Mouse (Mus musculus) ES-E14 (cell line): ENCODE measurements around the gene Cdc37. TPM values are rescaled to one million over a fixed set of nuclear protein-coding genes. Genes with fewer than 3 reads are reported as not detected.

Source experiments
- DNase-seq: peaks from one replicate; pipeline ENCODE4 v3.0.0-alpha.2; 2013; ENCODE audit warnings: low read depth, low spot score
- H3K27ac ChIP-seq: 2 replicates; pipeline ENCODE4 v1.5.1; 2012; ENCODE audit warnings: low read depth, mild to moderate bottlenecking, low read length, moderate library complexity, mixed read lengths; ENCODE audit not compliant: poor library complexity, insufficient read depth, severe bottlenecking
- H3K36me3 ChIP-seq: 2 replicates; pipeline ENCODE4 v1.6.1; 2012; ENCODE audit warnings: mild to moderate bottlenecking, low read length, moderate library complexity, mixed read lengths; ENCODE audit not compliant: control insufficient read depth, poor library complexity, insufficient read depth, severe bottlenecking
- H3K4me1 ChIP-seq, 2 experiments: fragments of 150-350 bp in 1 of 2; sonication (generic) in 1 of 2; 2 replicates each; pipeline ENCODE4 v1.6.1; 2012; ENCODE audit warnings: low read length in 2 of 2, mild to moderate bottlenecking in 1 of 2, mixed read lengths in 1 of 2; ENCODE audit not compliant: control insufficient read depth in 2 of 2, insufficient read depth in 2 of 2, poor library complexity in 1 of 2
- H3K4me3 ChIP-seq, 2 experiments: fragments of 150-350 bp in 1 of 2; sonication (generic) in 1 of 2; 2 replicates each; pipeline ENCODE4 v1.5.1; 2012; ENCODE audit warnings: low read length in 2 of 2, low read depth in 1 of 2, mild to moderate bottlenecking in 1 of 2, mixed read lengths in 1 of 2; ENCODE audit not compliant: insufficient read depth in 1 of 2, poor library complexity in 1 of 2, severe bottlenecking in 1 of 2
- H3K9ac ChIP-seq: 2 replicates; pipeline ENCODE4 v1.6.1; 2012; ENCODE audit warnings: low read depth, mild to moderate bottlenecking, low read length, mixed read lengths; ENCODE audit not compliant: poor library complexity, insufficient read depth, severe bottlenecking
- H3K9me3 ChIP-seq: fragments of 150-350 bp; sonication (generic); 2 replicates; pipeline ENCODE4 v1.6.1; 2012; ENCODE audit warnings: low read depth, mild to moderate bottlenecking, low read length; ENCODE audit not compliant: control insufficient read depth, insufficient read depth
- CHD2 ChIP-seq: IDR thresholded peaks from 2 replicates; pipeline ENCODE4 v1.6.1; 2014; ENCODE audit warnings: mild to moderate bottlenecking, low read depth, low read length, inconsistent platforms
- HCFC1 ChIP-seq: IDR thresholded peaks from 2 replicates; pipeline ENCODE4 v1.6.1; 2012; ENCODE audit warnings: low read length, inconsistent platforms, borderline replicate concordance; ENCODE audit not compliant: insufficient read depth
- MAFK ChIP-seq: IDR thresholded peaks from 2 replicates; pipeline ENCODE4 v1.6.1; 2014; ENCODE audit warnings: mild to moderate bottlenecking, low read depth, low read length, inconsistent platforms; ENCODE audit not compliant: insufficient read depth
- ZC3H11A ChIP-seq: IDR thresholded peaks from 2 replicates; pipeline ENCODE4 v1.6.1; 2012; ENCODE audit warnings: low read depth, mild to moderate bottlenecking, inconsistent platforms, low read length, borderline replicate concordance
- ZNF384 ChIP-seq: IDR thresholded peaks from 2 replicates; pipeline ENCODE4 v1.6.1; 2012; ENCODE audit warnings: low read depth, low read length, inconsistent platforms
- in situ Hi-C, 2 experiments: fragments of 600-800 bp; cut with MboI; formaldehyde crosslinking; loops; one replicate each; pipeline ENCODE4 v1.15.1; 2025; ENCODE audit warnings: low sequenced_read_pairs in 2 of 2, inconsistent platforms in 1 of 2; ENCODE audit not compliant: unreplicated experiment in 2 of 2
- total RNA-seq: library from RNA; depleted of rRNA; stranded (reverse); fragments of 300-350 nt; gene quantifications from 2 replicates; pipeline ENCODE4 v1.2.3, GENCODE M21; 2012

The Cdc37 gene
- total RNA-seq, 1 experiment, result 165 TPM

- H3K27ac ChIP-seq, result no peak overlapping the region
These were observed 23.5 kb downstream of the Cdc37 start for GRCm38 (mm10) chr9:21126259-21126627.

DNA sequence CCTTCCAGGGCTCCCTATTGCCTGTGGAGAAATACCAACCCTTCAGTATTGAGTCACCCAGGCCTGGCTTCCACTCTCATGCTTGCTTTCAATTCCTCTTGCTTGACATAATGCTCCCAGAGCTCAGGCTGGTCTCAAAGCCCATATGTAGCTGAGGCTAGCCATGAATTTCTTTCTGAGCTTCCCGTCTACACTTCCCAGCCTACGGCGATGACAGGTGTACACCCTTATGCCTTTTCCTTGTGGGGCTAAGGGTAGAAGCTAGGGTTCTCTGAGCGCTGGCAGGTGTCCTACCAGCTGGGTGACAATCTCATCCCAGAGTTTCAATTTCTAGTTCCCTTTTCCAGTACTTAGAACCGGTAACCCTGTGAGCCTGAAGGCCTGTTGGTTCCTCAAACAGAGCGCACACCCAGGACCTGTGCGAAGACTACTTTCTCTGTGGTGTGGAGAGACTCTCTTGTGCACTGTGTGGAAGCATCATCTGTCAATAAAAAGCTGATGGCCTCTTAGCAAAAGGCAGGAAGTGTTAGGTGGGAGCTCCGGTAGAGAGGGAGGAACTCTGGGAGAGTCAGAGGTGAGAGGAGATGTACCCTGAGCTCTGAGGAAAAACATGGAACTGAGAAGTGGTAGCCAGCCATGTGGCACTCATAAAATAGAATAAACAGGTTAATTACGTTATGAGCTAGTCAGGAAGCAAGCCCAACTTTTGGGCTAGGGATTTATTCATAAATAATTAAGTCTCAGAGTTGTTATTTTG, 24.1 kb downstream of the Cdc37 start:
- Histone ChIP-seq H3K27ac (no peak overlapping the region), H3K9me3 (no peaks in the 10 kb centered on the region), H3K36me3 (no peaks in the 10 kb centered on the region; the same call in 1 of the 2 replicates), H3K9ac (no peak overlapping the region), H3K4me3 (no peak overlapping the region), H3K4me1 (peaks cover 0 to 2% of the 10 kb centered on the region in 2 experiments; a peak in 2 of 4 replicates)
- DNase-seq, result no peak
- in situ Hi-C loops, result no loop called here
- TF ChIP-seq CHD2 (no peak), HCFC1 (no peak), ZC3H11A (no peak), MAFK (no peak), ZNF384 (no peak)

More at GRCm38 (mm10) chr9:21126259-21126627, 23.5 kb downstream of the Cdc37 start:
- Histone ChIP-seq H3K9ac (no peak overlapping the region), H3K4me1 (peaks cover 0 to 2% of the 10 kb centered on the region in 2 experiments; a peak in 2 of 4 replicates), H3K4me3 (no peak overlapping the region), H3K9me3 (no peaks in the 10 kb centered on the region), H3K36me3 (no peaks in the 10 kb centered on the region; the same call in 1 of the 2 replicates)
- in situ Hi-C loops, result no loop called here
- TF ChIP-seq MAFK (no peak), ZC3H11A (no peak), HCFC1 (no peak), ZNF384 (no peak), CHD2 (no peak)
- no peak for DNase-seq

DNA sequence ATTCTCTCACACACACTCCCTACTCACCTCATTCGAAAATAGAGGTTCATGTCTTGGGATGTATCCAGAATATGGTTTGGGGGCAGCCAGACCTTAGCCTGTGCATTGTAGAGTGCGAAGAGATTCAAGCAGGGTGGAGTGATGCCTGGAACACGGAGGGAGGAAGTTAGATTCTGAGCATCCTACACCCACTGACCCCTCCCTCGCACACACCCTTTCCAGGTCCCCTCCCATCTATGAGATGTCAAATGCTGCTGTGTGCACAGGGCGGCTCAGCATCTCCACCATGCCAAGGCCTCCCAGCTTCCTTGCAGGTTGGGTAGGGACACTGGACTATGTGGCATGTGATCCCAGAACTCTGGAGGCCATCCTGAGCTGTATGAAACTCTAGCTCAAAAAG, 24.9 kb downstream of the Cdc37 start:
- peaks cover 0 to 2% of the 10 kb centered on the region in 2 experiments; a peak in 2 of 4 replicates for H3K4me1 ChIP-seq

GRCm38 (mm10) chr9:21121483-21121882, 28.3 kb downstream of the Cdc37 start:
- peaks cover 0 to 2% of the 10 kb centered on the region in 2 experiments; a peak in 2 of 4 replicates for H3K4me1 ChIP-seq
- H3K9ac ChIP-seq, result peak overlapping the region; percentile 66
- H3K36me3 ChIP-seq, result peaks cover 5% of the 10 kb centered on the region; the same call in 1 of the 2 replicates
- no peaks in the 10 kb centered on the region for H3K9me3 ChIP-seq
- no peak for DNase-seq
- peak overlapping the region; percentile 43 to 62; a peak in 3 of 4 replicates for H3K4me3 ChIP-seq
- H3K27ac ChIP-seq, result no peak overlapping the region
- TF ChIP-seq MAFK (no peak), ZC3H11A (no peak)
- in situ Hi-C loops, result no loop called here

More for the DNA sequence above, 24.9 kb downstream of the Cdc37 start:
- Histone ChIP-seq H3K4me3 (no peak overlapping the region), H3K27ac (no peak overlapping the region), H3K36me3 (peaks cover 5% of the 10 kb centered on the region; the same call in 1 of the 2 replicates), H3K9ac (no peak overlapping the region), H3K9me3 (no peaks in the 10 kb centered on the region)
- in situ Hi-C loops, result no loop called here
- TF ChIP-seq MAFK (no peak), CHD2 (no peak), ZC3H11A (no peak), HCFC1 (no peak), ZNF384 (no peak)
- no peak for DNase-seq
